Mouse (Mus musculus) megakaryocyte, embryonic 14.5 days (primary cell): ENCODE measurements at regions not wholly inside any gene's neighbourhood (a gene's known extent, or its start where the extent isn't known, plus 50 kb on each side); places are given as distances from the start of the nearest gene placed in this dataset.

Experiments used
- FLI1 ChIP-seq: IDR thresholded peaks from 2 replicates; pipeline ENCODE4 v1.6.1; 2012; ENCODE audit warnings: low read length, inconsistent platforms, mixed read lengths
- GATA1 ChIP-seq: IDR thresholded peaks from 3 replicates; pipeline ENCODE4 v1.6.1; 2012; ENCODE audit warnings: mixed read lengths, low read length, inconsistent platforms, borderline replicate concordance

- no peak for TF ChIP-seq GATA1
- no peak for TF ChIP-seq FLI1
Observed at GRCm38 (mm10) chr15:72217731-72218130, 1616.6 kb upstream of the Gm6569 start.
